8 mouse cellular contexts compared by ENCODE assay signal in the genomic region with DNA sequence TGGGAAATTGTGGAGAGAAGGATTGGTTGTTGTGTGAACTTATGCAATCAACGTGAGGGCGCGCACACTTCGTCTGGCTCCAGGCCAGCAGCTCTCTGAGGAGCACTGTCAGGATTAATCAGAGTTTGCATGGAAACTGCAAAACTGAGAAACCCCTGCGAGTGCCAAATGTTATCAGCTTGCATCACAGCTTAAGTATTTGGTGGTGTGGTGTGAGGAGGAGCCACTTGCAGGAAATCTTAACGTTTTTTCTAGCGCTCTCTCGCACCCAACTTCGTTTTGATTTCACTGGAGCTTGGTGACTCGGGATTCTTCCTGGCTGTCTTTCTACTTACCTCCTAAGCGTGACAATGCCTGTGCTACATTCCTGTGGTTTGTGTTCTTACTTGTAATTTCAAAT.
DNase-seq lines count a peak whose midpoint lies in the region; ATAC-seq lines count a peak whose summit lies in the region.

No protein-coding gene starts in this region.

- peak; percentile 30 to 67 for DNase-seq in adrenal gland, adult (ENCODE audit: inconsistent age in 2 of 2, low spot score in 1 of 2)
- DNase-seq in adrenal gland, postnatal 4 days (ENCODE audit: low spot score in 2 of 2) = no peak
- DNase-seq in urinary bladder, adult 18-20 months (ENCODE audit: low spot score in 2 of 2) = peak; percentile 41 to 53
- no peak for DNase-seq in urinary bladder, postnatal 10 days (ENCODE audit: low spot score)
- DNase-seq in layer of hippocampus, adult 18-20 months (ENCODE audit: low spot score in 2 of 2) = peak; percentile 7 to 32
- peak; percentile 21 for DNase-seq in right cerebral cortex, adult 18-20 months
- DNase-seq in kidney, adult 18-20 months = no peak

- ATAC-seq in megakaryocyte, adult 5-6 weeks (ENCODE audit: poor library complexity, severe bottlenecking) = no peak

Comparison
In these comparisons a context has a peak if more than half of its experiments do, and no peak if none do; other contexts are left out.
1. DNase-seq: peak in adrenal gland, adult (2 of 2), urinary bladder, adult 18-20 months (2 of 2), layer of hippocampus, adult 18-20 months (2 of 2) and right cerebral cortex, adult 18-20 months (single experiment); none in adrenal gland, postnatal 4 days (0 of 2), urinary bladder, postnatal 10 days (single experiment) and kidney, adult 18-20 months (single experiment).